Mouse (Mus musculus): ENCODE results near the gene Lamb3. TPM values are rescaled to one million over a fixed set of nuclear protein-coding genes. Genes with fewer than 3 reads are reported as not detected.
"Not testable (repeated sequence)": the region's sequence is repeated elsewhere in the genome, so short reads cannot be mapped to it uniquely, and the experiment has no call there.

The Lamb3 gene
- polyA plus RNA-seq, 1 experiment from 2014 or later, result 54.5 TPM

GRCm38 (mm10) chr1:193274407-193275071 is 67.0 kb downstream of the Lamb3 start:
- H3K4me2 ChIP-seq (ENCODE audit: low read depth, low read length), result no peak overlapping the region
- no peak for ATAC-seq (ENCODE audit: low read depth)
- whole genome bisulfite sequencing, result 77% methylated on average over 8 of the region's 8 CpGs
- H3K27me3 ChIP-seq (ENCODE audit: control insufficient read depth, insufficient read depth, low read depth, low read length), result no peaks in the 10 kb centered on the region
- H3K27ac ChIP-seq (ENCODE audit: low read length), result no peak overlapping the region
- H3K4me3 ChIP-seq (ENCODE audit: low read length), result no peak overlapping the region
- H3K4me1 ChIP-seq (replicated peaks; ENCODE audit: control insufficient read depth, insufficient read depth, low read length), result peaks cover 3% of the 10 kb centered on the region; the same call in 1 of the 2 replicates
- no peaks in the 10 kb centered on the region for H3K9me3 ChIP-seq (ENCODE audit: control insufficient read depth, low read length)
- H3K9ac ChIP-seq (ENCODE audit: low read length), result no peak overlapping the region
- H3K36me3 ChIP-seq (ENCODE audit: control insufficient read depth, insufficient read depth, low read length), result no peaks in the 10 kb centered on the region

- no peaks in the 10 kb centered on the region for H3K27me3 ChIP-seq (ENCODE audit: control insufficient read depth, insufficient read depth, low read depth, low read length)
- no peak overlapping the region for H3K4me2 ChIP-seq (ENCODE audit: low read depth, low read length)
- H3K27ac ChIP-seq (ENCODE audit: low read length), result no peak overlapping the region
- H3K36me3 ChIP-seq (ENCODE audit: control insufficient read depth, insufficient read depth, low read length), result no peaks in the 10 kb centered on the region
- no peak for ATAC-seq (ENCODE audit: low read depth)
- no peaks in the 10 kb centered on the region for H3K4me1 ChIP-seq (replicated peaks; ENCODE audit: control insufficient read depth, insufficient read depth, low read length)
- H3K9me3 ChIP-seq (ENCODE audit: control insufficient read depth, low read length), result no peaks in the 10 kb centered on the region
- H3K9ac ChIP-seq (ENCODE audit: low read length), result no peak overlapping the region
- 49% methylated on average over 6 of the region's 6 CpGs for WGBS
- no peak overlapping the region for H3K4me3 ChIP-seq (ENCODE audit: low read length)
Measured at GRCm38 (mm10) chr1:193278414-193279045, 71.0 kb downstream of the Lamb3 start.

GRCm38 (mm10) chr1:193279492-193279891 is 72.0 kb downstream of the Lamb3 start:
- Histone ChIP-seq H3K4me1 (replicated peaks; ENCODE audit: control insufficient read depth, insufficient read depth, low read length) (no peaks in the 10 kb centered on the region), H3K9me3 (ENCODE audit: control insufficient read depth, low read length) (no peaks in the 10 kb centered on the region), H3K36me3 (ENCODE audit: control insufficient read depth, insufficient read depth, low read length) (no peaks in the 10 kb centered on the region), H3K9ac (ENCODE audit: low read length) (no peak overlapping the region), H3K27me3 (ENCODE audit: control insufficient read depth, insufficient read depth, low read depth, low read length) (no peaks in the 10 kb centered on the region), H3K4me3 (ENCODE audit: low read length) (no peak overlapping the region), H3K4me2 (ENCODE audit: low read depth, low read length) (no peak overlapping the region), H3K27ac (ENCODE audit: low read length) (no peak overlapping the region)
- 75% methylated on average over 4 of the region's 4 CpGs for WGBS
- ATAC-seq (ENCODE audit: low read depth), result no peak

- ATAC-seq (ENCODE audit: low read depth), result no peak
- Histone ChIP-seq H3K27me3 (ENCODE audit: control insufficient read depth, insufficient read depth, low read depth, low read length) (no peaks in the 10 kb centered on the region), H3K4me3 (ENCODE audit: low read length) (no peak overlapping the region), H3K27ac (ENCODE audit: low read length) (no peak overlapping the region), H3K9ac (ENCODE audit: low read length) (no peak overlapping the region), H3K9me3 (ENCODE audit: control insufficient read depth, low read length) (no peaks in the 10 kb centered on the region), H3K4me2 (ENCODE audit: low read depth, low read length) (no peak overlapping the region), H3K4me1 (replicated peaks; ENCODE audit: control insufficient read depth, insufficient read depth, low read length) (no peaks in the 10 kb centered on the region), H3K36me3 (ENCODE audit: control insufficient read depth, insufficient read depth, low read length) (no peaks in the 10 kb centered on the region)
- WGBS, result 77% methylated on average over 2 of the region's 2 CpGs
Measured at GRCm38 (mm10) chr1:193281344-193281743, 73.8 kb downstream of the Lamb3 start.

- no peaks in the 10 kb centered on the region for H3K9me3 ChIP-seq (ENCODE audit: control insufficient read depth, low read length)
- WGBS, result 69% methylated on average over 7 of the region's 7 CpGs
- no peak overlapping the region for H3K9ac ChIP-seq (ENCODE audit: low read length)
- H3K27ac ChIP-seq (ENCODE audit: low read length), result no peak overlapping the region
- no peaks in the 10 kb centered on the region for H3K27me3 ChIP-seq (ENCODE audit: control insufficient read depth, insufficient read depth, low read depth, low read length)
- no peaks in the 10 kb centered on the region for H3K36me3 ChIP-seq (ENCODE audit: control insufficient read depth, insufficient read depth, low read length)
- no peak overlapping the region for H3K4me2 ChIP-seq (ENCODE audit: low read depth, low read length)
- no peaks in the 10 kb centered on the region for H3K4me1 ChIP-seq (replicated peaks; ENCODE audit: control insufficient read depth, insufficient read depth, low read length)
- no peak for ATAC-seq (ENCODE audit: low read depth)
- no peak overlapping the region for H3K4me3 ChIP-seq (ENCODE audit: low read length)
Measured at GRCm38 (mm10) chr1:193284228-193284779, 76.8 kb downstream of the Lamb3 start.

- H3K9me3 ChIP-seq (ENCODE audit: control insufficient read depth, low read length); H3K4me2 ChIP-seq (ENCODE audit: low read depth, low read length); H3K36me3 ChIP-seq (ENCODE audit: control insufficient read depth, insufficient read depth, low read length); H3K4me3 ChIP-seq (ENCODE audit: low read length); ATAC-seq (ENCODE audit: low read depth); H3K27ac ChIP-seq (ENCODE audit: low read length); H3K9ac ChIP-seq (ENCODE audit: low read length); H3K27me3 ChIP-seq (ENCODE audit: control insufficient read depth, insufficient read depth, low read depth, low read length); H3K4me1 ChIP-seq (replicated peaks; ENCODE audit: control insufficient read depth, insufficient read depth, low read length): not testable (repeated sequence)
- 69% methylated on average over 3 of the region's 3 CpGs for WGBS
Measured at GRCm38 (mm10) chr1:193285766-193286325, 78.3 kb downstream of the Lamb3 start.

- no peak overlapping the region for H3K9ac ChIP-seq (ENCODE audit: low read length)
- no peak overlapping the region for H3K4me2 ChIP-seq (ENCODE audit: low read depth, low read length)
- H3K36me3 ChIP-seq (ENCODE audit: control insufficient read depth, insufficient read depth, low read length), result no peaks in the 10 kb centered on the region
- no peaks in the 10 kb centered on the region for H3K4me1 ChIP-seq (replicated peaks; ENCODE audit: control insufficient read depth, insufficient read depth, low read length)
- H3K27me3 ChIP-seq (ENCODE audit: control insufficient read depth, insufficient read depth, low read depth, low read length), result no peaks in the 10 kb centered on the region
- no peak overlapping the region for H3K27ac ChIP-seq (ENCODE audit: low read length)
- WGBS, result 72% methylated on average over 2 of the region's 2 CpGs
- no peak for ATAC-seq (ENCODE audit: low read depth)
- no peak overlapping the region for H3K4me3 ChIP-seq (ENCODE audit: low read length)
- H3K9me3 ChIP-seq (ENCODE audit: control insufficient read depth, low read length), result no peaks in the 10 kb centered on the region
Measured at GRCm38 (mm10) chr1:193287578-193287977, 80.1 kb downstream of the Lamb3 start.

GRCm38 (mm10) chr1:193289076-193289475 is 81.6 kb downstream of the Lamb3 start:
- no peaks in the 10 kb centered on the region for H3K4me1 ChIP-seq (replicated peaks; ENCODE audit: control insufficient read depth, insufficient read depth, low read length)
- no peak overlapping the region for H3K9ac ChIP-seq (ENCODE audit: low read length)
- 84% methylated on average over 3 of the region's 3 CpGs for WGBS
- no peaks in the 10 kb centered on the region for H3K36me3 ChIP-seq (ENCODE audit: control insufficient read depth, insufficient read depth, low read length)
- no peaks in the 10 kb centered on the region for H3K27me3 ChIP-seq (ENCODE audit: control insufficient read depth, insufficient read depth, low read depth, low read length)
- no peaks in the 10 kb centered on the region for H3K9me3 ChIP-seq (ENCODE audit: control insufficient read depth, low read length)
- H3K4me2 ChIP-seq (ENCODE audit: low read depth, low read length), result no peak overlapping the region
- H3K27ac ChIP-seq (ENCODE audit: low read length), result no peak overlapping the region
- ATAC-seq (ENCODE audit: low read depth), result no peak
- H3K4me3 ChIP-seq (ENCODE audit: low read length), result no peak overlapping the region

GRCm38 (mm10) chr1:193289914-193290313 is 82.4 kb downstream of the Lamb3 start:
- no peaks in the 10 kb centered on the region for H3K36me3 ChIP-seq (ENCODE audit: control insufficient read depth, insufficient read depth, low read length)
- no peak overlapping the region for H3K27ac ChIP-seq (ENCODE audit: low read length)
- no peaks in the 10 kb centered on the region for H3K9me3 ChIP-seq (ENCODE audit: control insufficient read depth, low read length)
- no peak overlapping the region for H3K4me3 ChIP-seq (ENCODE audit: low read length)
- no peak overlapping the region for H3K9ac ChIP-seq (ENCODE audit: low read length)
- H3K4me1 ChIP-seq (replicated peaks; ENCODE audit: control insufficient read depth, insufficient read depth, low read length), result no peaks in the 10 kb centered on the region
- WGBS, result 89% methylated on average over 5 of the region's 5 CpGs
- no peak overlapping the region for H3K4me2 ChIP-seq (ENCODE audit: low read depth, low read length)
- ATAC-seq (ENCODE audit: low read depth), result no peak
- H3K27me3 ChIP-seq (ENCODE audit: control insufficient read depth, insufficient read depth, low read depth, low read length), result no peaks in the 10 kb centered on the region
